Mouse (Mus musculus) urinary bladder, postnatal 25 days (tissue): Measurements from ENCODE around the gene Chd2.
"Not testable (repeated sequence)": the region's sequence is repeated elsewhere in the genome, so short reads cannot be mapped to it uniquely, and the experiment has no call there.

ENCODE experiments used
- DNase-seq: peaks from one replicate; pipeline ENCODE4 v3.0.0; 2022; ENCODE audit warnings: low spot score

Chd2 gene

DNA sequence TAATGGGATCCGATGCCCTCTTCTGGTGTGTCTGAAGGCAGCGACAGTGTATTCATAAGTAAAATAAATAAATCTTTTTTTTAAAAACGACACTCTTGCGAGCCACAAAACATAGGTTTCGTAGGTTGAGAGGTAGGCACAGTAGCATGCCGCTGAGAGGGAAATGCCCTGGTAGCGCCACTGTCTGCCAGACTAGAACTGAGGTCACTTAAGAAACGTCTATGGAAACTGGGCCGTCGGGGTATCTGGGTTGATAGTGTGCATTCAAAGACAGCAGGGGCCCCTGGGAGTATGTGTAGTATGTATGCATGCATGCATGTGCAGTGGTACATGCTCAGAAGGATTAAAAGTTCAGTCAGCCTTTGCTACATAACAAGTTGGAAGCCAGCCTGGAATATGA is 21.4 kb downstream of the Chd2 start:
- no peak for DNase-seq

DNA sequence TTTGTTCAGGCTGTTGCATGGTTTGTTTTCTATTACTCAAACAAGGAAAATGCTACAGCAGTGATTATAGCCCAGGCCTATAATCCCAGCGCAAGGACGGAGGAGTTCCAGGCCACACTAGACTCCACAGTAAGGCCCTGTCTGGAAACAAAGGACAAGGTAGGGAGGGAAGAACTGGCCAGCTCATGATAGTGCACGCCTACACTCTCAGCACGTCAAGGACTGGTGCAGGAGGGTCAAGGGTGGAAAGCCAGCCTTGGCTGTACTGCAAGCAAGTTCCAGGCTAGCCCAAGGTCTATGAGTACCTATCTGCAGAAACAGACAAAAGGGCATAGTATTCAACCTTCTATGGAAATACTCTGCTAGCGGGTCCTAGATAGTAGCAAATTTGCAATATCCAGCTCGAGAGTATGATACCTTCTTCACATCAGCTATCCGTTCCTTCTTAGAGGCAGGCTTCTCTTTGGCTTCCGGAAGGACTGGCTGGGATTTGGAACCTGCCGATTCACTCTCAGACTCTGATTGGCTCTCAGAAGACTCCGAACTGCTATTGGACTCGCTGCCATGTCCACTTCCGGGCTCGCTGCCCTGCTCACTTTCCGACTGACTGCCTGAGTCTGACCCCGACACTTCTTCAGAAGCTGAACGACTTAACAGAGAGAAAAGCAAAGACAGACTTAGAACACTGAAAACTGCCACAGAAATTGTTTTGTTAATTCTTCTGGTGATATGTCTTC is 22.4 kb downstream of the Chd2 start:
- no peak for DNase-seq

DNA sequence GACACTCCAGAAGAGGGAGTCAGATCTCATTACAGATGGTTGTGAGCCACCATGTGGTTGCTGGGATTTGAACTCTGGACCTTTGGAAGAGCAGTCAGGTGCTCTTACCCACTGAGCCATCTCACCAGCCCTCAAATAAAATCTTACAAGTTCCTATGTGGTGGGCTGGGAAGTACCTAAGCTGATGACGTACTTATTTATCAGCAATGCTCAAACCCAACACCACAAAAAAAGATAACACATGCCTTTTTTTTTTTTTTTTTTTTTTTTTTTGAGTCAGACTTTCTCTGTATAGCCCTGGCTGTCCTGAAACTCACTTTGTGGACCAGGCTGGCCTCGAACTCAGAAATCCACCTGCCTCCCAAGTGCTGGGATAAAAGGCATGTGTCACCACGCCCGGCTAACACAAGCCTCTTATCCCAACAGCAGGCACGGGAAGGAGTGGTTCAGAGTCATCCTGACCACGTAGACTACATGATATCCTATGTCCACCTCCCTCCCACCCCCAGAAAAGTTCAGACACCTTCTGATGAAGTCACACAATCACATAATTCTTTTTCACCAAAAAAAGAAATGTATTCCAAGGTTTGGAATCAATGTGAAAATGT is 23.2 kb downstream of the Chd2 start:
- DNase-seq, result not testable (repeated sequence)

DNA sequence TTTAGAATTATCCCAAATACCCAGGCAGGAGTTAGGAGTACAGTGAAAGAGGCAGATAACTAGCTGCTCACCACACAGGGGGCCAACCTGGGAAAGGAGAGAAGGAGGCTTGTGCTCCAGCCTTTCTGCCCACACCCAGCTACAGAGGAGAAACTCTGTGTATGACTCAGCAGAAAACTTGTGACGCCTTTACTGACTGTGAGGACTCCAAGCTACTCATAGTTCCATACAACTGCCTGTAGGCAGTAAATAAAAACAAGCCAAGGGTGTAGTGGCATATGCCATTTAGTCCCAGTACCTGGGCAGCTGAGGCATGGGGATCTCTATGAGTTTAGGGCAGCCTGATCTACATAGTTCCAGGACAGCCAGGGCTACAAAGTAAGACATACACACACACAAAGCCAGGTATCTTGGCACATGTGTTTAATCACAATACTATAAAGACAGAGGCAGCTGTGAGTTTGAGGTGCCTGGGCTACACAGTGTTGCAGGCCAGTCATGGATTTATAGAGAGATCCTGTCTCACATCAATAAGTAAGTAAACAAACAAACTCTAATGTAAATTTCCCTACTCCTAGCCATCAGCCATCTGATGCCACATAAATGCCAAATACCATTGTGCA is 24.1 kb downstream of the Chd2 start:
- no peak for DNase-seq

DNA sequence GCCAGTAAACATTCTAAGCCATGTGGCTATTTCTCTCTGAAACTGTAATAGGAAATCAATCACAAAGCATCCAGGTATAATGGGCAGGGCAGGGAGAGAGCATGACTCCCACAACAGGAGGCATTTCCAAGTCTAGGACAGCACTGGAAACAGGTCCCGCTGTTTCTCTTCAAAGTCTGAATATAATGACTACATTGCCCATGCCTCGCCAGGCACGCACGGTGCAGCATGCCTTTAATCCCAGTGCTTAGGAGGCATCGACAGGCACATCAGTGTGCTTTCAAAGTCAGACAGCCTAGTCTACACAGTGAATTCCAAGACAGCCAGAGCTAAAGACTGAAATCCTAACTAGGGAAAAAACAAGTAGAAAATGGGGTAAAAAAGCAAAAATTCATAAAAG is 24.8 kb downstream of the Chd2 start:
- no peak for DNase-seq

DNA sequence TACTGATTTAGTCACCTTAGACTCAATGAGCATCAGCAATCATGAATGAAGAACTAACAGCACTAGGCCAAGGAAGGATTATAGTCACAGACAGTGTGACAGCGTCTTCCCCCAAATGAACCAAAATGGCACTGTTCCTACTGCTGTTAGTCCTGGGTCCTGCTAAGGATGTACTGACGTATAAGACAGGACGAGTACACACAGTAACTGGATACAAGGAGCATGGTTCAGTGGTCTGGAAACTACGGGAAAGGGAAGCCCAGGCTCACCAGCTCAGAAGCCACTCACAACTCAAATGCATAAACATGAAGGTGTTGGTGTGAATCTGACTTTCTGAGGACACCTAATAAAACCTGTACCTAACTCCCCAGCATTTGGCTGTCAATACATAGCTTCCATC is 27.1 kb downstream of the Chd2 start:
- no peak for DNase-seq

DNA sequence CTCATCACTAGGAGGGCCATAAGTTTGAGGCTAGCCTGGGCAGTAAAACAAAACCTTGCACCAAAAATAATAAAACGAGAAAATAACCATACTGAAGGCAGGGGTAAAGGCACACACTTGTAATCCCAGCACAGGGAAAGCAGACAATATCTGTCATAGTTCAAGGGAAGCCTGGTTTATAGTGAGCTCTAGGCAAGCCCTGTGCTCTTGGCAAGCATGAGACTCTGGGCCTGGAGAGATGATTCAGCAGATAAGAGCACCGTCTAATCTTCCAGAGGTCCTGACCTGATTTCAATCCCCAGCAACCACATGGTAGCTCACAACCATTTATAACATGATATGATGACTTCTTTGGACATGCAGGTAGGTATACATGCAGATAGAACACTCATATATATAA is 29.2 kb downstream of the Chd2 start:
- DNase-seq, result no peak

DNA sequence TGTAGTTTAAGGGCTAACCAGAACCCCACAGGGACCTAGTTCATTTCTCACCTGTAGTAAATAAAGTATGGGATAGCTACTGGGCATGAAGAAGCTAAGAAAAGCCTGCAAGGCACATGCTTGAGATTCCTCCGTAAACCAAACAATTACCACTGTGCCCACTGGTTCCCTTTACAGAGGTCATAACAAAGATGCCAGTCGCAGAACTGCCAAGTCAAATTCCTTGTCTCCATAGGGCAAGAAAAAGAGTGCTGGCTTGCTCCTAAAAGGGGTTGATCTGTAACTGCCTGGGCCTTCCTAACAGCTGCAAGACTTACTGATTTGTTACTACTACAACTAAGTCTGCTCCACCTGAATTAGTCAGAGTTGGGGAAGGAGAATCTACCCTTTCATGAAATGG is 32.9 kb downstream of the Chd2 start:
- DNase-seq, result no peak

DNA sequence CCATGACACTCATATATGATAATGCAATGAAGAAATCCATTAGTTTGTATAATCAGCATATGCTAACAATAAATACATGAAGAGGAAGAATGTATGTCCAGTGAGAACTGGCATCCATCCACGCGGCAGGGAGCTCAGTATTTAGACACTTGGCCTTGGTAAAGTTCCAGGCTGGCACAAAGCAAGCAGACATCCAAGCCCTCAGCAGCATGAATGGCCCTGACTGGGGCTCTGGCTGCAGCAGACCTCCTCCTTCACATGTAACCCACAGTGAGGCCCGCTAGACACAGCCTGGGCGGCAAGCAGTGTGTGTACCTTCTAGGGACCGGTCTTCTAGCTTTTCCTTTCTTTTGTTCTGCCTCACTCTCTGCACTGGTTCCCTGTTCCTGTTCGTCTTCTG is 34.1 kb downstream of the Chd2 start:
- no peak for DNase-seq

DNA sequence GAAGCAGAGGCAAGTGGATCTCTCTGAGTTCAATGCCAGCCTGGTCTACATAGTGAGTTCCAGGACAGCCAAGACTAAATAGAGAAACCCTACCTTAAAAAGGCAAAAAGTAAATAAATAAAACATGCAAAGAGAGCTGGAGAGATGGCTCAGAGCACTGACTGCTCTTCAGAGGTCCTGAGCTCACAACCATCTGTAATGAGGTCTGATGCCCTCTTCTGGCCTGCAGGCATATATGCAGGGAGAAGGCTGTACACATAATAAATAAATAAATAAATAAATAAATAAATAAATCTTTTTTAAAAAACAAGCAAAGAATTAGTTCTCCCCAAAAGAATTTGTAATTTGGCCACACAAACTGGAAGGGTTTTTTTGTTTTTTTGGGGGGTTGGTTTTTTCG is 34.8 kb downstream of the Chd2 start:
- no peak for DNase-seq

DNA sequence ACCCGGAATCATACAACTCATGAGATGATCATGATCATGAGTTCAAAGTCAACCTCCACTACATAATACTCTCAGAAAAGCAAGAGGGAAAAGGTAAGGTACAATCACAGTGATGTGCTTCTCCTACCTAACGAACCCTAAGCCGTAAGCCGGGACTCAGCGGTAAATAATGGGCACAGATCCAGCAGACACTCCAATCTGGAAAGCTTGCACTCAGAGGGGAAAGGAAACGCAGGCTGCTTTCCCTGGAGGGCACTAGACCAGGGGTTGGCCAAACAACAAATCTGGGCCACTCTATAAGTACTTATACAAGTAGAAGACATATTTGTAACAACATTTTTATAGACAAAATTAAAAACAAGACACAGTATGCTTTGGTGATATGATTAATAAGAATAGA is 36.4 kb downstream of the Chd2 start:
- DNase-seq, result no peak

DNA sequence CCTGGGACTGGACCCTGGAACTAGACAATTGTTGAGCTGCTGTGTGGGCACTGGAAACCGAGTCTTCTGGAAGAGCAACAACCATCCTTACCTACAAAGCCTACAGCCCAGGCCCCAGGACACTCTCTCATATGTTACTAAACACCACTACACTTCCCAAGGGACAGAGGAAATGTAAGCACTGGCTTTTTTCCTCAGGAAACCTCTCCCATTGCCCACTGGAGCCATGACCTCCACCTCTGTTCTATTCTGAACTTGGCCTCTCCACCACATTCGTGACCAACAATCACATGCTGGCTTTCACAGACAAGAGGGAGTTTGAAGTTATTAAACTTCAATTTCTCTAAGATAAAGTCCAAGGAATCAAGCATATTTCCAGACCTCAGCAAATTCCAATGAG is 43.4 kb downstream of the Chd2 start:
- DNase-seq, result no peak

DNA sequence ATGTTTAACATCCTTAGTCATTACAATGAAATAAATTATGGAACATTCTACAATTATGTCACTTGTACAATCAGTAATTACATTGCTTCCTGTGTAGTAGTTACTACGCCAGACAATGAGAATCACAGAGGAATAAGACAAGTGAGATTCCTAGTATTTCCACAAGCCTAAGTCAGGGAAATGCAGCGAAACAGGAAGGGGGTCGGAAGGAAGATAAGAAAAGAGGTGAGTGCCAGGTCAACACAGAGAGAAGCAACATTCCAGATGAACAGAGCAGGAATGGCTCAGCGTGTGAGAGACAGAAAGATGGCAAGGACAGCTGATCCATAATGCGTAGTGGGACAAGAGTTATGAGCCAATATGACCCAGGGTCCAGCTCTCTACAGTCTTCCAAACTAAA is 52.4 kb downstream of the Chd2 start:
- no peak for DNase-seq

DNA sequence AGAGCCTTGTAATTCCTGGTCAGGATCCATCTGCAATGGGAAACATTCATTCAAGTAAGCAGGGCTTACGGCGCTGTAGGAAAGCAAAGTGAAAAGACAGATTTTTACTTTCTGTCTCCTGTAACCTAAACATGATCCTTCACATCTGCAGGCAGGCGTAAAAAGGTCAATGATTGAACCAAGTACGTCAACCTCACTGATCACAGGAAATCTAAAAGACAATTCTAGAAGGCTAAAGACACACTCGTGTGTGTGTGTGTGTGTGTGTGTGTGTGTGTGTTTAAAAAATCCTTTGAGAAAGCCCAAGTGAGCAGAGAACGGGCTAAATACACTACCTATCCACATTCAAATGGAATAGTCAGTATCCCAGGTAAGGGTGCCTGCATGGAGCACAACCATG is 60.5 kb downstream of the Chd2 start:
- DNase-seq, result no peak

DNA sequence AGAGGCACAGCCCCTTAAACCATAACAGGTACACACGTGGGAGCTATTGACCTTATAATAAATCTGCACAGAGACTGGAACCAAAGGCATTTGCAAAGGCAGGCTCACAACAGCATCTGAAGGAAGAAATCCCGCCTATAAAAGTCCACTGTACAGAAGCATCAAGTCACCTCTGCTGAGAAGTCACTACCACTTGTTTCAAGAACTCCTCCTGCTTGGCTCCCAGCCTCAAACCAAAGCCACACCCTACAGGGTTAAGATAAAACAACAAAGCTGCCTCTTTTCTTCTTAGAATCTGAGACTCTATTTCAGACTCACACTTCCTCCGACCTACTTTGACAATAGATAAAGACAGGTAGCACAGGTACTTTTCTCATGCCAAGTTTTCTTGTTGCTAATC is 62.1 kb downstream of the Chd2 start:
- DNase-seq, result no peak

DNA sequence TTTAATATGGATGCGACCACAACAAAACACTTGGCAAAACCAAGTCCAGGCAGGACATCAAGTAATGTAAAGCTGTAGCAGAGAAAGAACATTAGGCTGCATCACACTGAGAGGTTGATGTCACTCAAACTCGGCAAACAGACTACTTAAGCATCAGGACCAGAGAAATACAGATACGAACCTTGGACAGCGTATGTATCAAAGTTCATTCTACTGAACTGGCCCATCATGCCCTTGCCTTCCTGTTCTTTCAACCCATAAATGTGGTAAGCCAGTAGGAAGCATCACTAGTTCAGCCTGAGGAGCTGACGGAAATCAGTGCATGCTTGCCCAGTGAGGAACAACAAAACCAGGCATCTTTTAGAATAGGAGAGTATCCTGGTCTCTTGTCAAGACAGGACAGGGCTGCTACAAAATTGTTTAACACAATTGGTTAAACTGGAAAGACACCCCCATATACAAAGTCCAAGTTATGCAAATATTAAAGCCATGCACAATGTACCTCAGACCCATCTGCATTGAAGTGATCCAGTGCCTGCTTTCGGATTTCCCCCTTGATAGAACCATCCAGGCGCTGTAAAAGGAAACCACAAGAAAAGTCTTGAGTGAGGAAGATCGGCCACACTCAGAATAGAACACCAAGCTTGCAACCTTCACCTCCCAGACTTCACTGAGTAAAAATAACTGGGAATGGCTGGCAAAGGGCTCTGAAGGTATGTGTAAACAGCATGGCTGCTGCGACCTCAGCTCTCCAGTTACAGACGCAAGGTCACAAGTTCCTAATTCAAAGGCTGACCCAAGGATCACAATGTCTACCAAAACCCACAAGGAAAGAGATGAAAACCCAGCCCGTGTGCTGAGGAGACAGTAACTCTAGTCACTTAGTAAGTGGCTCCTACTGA is 63.2 kb downstream of the Chd2 start:
- DNase-seq, result no peak

DNA sequence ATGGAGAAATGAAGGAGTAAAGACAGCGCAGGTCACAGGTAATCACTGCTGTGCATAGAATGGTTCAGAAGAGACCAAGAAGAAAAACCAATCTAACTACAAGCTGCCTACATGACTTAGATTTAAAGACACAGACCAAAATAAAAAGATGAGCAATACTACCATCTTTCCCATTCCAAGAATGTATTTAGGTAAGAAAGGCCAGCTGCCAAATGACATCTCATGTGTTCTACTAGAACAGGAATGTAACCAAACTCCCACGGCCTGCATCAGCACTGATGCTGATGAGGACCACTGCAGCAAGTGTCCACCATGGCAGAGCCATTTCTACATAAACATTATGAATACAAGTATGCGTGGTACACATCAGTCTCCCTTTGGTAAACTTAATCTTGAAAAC is 73.9 kb downstream of the Chd2 start:
- no peak for DNase-seq

DNA sequence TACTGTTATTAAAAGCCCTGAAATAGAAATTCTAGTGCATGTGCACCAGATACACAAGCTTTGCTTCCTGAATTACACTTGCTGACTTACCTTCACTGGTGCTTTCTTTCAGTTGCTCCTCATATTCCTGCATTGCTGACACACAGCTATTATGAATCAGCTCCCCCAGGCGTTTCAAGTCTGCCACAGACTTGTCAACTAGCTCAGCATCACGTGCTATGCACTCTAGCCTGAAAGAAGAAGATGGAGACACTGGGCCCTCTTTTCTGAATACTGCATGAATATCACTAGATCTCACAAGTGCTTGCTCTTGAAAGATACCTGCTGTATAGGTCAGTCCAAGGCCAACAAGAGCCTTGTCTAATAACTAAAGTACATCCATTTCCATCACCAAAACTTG is 78.1 kb downstream of the Chd2 start:
- DNase-seq, result no peak

DNA sequence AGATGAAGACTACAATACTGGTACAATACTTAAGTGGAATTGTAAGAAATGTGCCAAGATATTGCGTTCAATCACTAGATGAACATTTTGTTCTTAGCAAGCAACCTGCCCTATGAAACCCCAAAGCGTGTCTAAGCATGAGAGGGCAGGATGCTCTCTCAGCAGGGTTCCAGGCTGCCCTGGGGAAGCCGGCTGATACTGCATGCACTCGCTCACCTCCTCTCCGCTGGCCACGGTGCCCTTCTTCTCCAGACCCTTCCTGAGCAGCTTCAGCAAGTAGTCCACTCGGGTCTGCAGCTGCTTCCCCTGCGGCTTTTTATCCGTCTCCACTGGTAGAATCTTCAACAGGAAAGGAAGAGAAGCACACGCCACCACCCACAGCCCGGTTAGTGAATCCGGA is 87.5 kb downstream of the Chd2 start:
- no peak for DNase-seq

DNA sequence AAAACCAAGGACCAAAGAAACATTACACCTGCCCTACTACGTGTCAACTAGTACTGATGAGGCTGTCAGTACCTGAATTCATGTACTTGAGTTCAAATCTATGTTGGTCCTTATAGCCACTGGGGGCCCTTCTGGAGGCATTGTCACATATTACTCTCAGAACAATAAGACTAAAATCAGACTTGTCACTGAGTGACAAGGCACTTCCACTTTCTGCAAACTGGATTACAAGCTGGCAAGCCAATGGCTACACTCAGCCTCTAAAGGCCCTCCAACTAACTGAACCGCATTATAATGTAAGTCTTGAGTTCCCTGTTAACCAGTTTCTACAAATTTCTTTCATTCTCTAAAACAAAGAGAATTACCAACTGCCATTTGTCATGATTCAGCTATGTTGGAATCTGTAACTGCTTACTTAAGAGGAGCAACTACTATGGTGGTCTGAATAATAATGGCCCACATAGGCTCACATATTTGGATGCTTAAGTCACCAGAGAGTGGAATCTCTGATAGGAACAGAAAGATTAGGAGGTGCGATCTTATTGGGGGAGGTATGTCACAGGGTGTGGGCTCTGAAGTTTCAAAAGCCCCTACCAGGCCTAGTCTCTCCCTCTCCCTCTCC is 89.3 kb downstream of the Chd2 start:
- no peak for DNase-seq

DNA sequence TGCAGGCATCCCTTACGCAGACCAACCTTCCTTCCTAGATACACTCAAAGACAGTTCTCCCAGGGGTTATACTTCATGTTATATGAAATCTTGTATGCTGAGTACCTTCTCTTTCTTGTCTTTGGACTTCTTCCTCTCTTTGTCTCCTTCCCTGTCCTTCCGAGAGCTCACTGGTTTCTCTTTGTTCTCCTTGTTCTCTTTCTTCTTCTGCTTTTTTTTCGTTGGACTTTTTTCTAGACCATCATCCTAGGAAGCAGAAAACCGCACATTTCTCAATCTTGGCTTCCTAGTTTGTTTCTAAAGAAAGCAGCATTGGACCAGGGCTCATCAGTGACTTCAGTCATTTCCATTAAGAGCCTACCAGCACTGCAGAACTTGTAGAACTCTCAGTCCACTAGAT is 90.0 kb downstream of the Chd2 start:
- DNase-seq, result no peak

DNA sequence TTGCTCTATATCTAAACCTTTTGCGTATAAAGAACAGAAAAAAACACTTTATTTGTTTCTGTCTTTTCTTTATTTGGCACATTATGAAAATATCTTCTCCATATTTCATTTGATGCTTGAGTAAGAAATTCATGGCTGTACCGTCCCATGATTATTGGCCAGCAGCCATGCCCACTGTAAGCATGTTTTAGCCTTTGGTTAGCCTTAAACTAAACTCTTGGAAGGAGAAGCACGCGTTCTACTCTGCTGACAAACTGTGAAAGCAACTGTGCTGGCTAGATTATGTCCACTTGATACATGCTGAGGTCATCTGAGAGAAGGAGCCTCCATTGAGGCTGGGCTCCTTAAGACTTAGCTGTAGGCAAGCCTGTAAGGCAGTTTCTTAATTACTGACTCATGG is 99.4 kb downstream of the Chd2 start:
- no peak for DNase-seq
